In genomic region chr1:57269679-57270354, GRCm38 (mm10) we compare ENCODE assay signal across 8 mouse cellular contexts.
A peak's percentile ranks its signal among the peaks of the same experiment; 100 is the strongest.
DNase-seq lines count a peak whose midpoint lies in the region; ATAC-seq and TF ChIP-seq lines count a peak whose summit lies in the region.

No protein-coding gene starts in this region.

- H3K4me1 ChIP-seq in CH12.LX (ENCODE audit: control insufficient read depth in 1 of 2, insufficient read depth in 2 of 2), result no peaks in the 10 kb centered on the region
- peaks cover 47% of the 10 kb centered on the region for H3K4me1 ChIP-seq in embryonic facial prominence, embryonic 13.5 days
- no peaks in the 10 kb centered on the region for H3K4me1 ChIP-seq in hindbrain, embryonic 11.5 days (replicated peaks; ENCODE audit: control insufficient read depth, insufficient read depth, low read length)
- no peaks in the 10 kb centered on the region for H3K4me1 ChIP-seq in lung, postnatal 0 days (ENCODE audit: insufficient read depth, low read depth, low read length)

- H3K27ac ChIP-seq in CH12.LX (ENCODE audit: insufficient read depth, low read depth), result no peak overlapping the region
- H3K27ac ChIP-seq in embryonic facial prominence, embryonic 13.5 days, result no peak overlapping the region
- H3K27ac ChIP-seq in hindbrain, embryonic 11.5 days (ENCODE audit: low read depth, low read length), result no peak overlapping the region
- H3K27ac ChIP-seq in lung, postnatal 0 days (ENCODE audit: low read length), result no peak overlapping the region

- H3K36me3 ChIP-seq in CH12.LX (replicated peaks in 1 of 2; ENCODE audit: control insufficient read depth in 1 of 2, insufficient read depth in 1 of 2, low read length in 1 of 2), result no peaks in the 10 kb centered on the region
- H3K36me3 ChIP-seq in embryonic facial prominence, embryonic 13.5 days, result no peaks in the 10 kb centered on the region
- no peaks in the 10 kb centered on the region for H3K36me3 ChIP-seq in hindbrain, embryonic 11.5 days (ENCODE audit: control insufficient read depth, insufficient read depth, low read length)
- no peaks in the 10 kb centered on the region for H3K36me3 ChIP-seq in lung, postnatal 0 days (ENCODE audit: insufficient read depth, low read length)

- H3K4me2 ChIP-seq in CH12.LX (ENCODE audit: insufficient read depth, low read depth, poor library complexity, severe bottlenecking), result no peak overlapping the region
- H3K4me2 ChIP-seq in embryonic facial prominence, embryonic 13.5 days, result no peak overlapping the region
- no peak overlapping the region for H3K4me2 ChIP-seq in hindbrain, embryonic 11.5 days (replicated peaks; ENCODE audit: low read depth, low read length)
- no peak overlapping the region for H3K4me2 ChIP-seq in lung, postnatal 0 days (replicated peaks; ENCODE audit: low read depth, low read length)

- peak; percentile 77 for TF ChIP-seq RAD21 in CH12.LX (IDR thresholded peaks at IDR 0.05; ENCODE audit: low read depth, low read length)

- peak in 1 of 2 experiments; percentile 80; a peak in 2 of 4 replicates for TF ChIP-seq CTCF in CH12.LX (conservative IDR thresholded peaks at IDR 0.05 in 1 of 2, IDR thresholded peaks at IDR 0.05 in 1 of 2; ENCODE audit: low read depth in 2 of 2, low read length in 2 of 2)
- peak; percentile 71 for TF ChIP-seq CTCF in lung, postnatal 0 days (IDR thresholded peaks at IDR 0.05)

- no peaks in the 10 kb centered on the region for H3K79me2 ChIP-seq in CH12.LX (replicated peaks; ENCODE audit: control insufficient read depth, extremely low read depth, insufficient read depth, poor library complexity, severe bottlenecking)

- 36% methylated on average over 13 of the region's 13 CpGs for WGBS in embryonic facial prominence, embryonic 13.5 days
- WGBS in hindbrain, embryonic 11.5 days, result 48% methylated on average over 13 of the region's 13 CpGs
- 43% methylated on average over 13 of the region's 13 CpGs for WGBS in lung, postnatal 0 days

- peak; percentile 73; the same call in 1 of the 2 replicates for ATAC-seq in embryonic facial prominence, embryonic 13.5 days (ENCODE audit: insufficient number of reproducible peaks, insufficient read depth, low FRiP score, low TSS enrichment, low read depth)
- peak; percentile 65; the same call in 1 of the 2 replicates for ATAC-seq in hindbrain, embryonic 11.5 days (ENCODE audit: low FRiP score)
- peak; percentile 41; the same call in 1 of the 2 replicates for ATAC-seq in lung, postnatal 0 days

- TF ChIP-seq EP300 in CH12.LX (IDR thresholded peaks at IDR 0.05; ENCODE audit: low read length), result no peak
- TF ChIP-seq EP300 in lung, postnatal 0 days (IDR thresholded peaks at IDR 0.05), result no peak

- H3K9me3 ChIP-seq in CH12.LX (replicated peaks; ENCODE audit: low read length), result no peaks in the 10 kb centered on the region
- no peaks in the 10 kb centered on the region for H3K9me3 ChIP-seq in embryonic facial prominence, embryonic 13.5 days
- no peaks in the 10 kb centered on the region for H3K9me3 ChIP-seq in hindbrain, embryonic 11.5 days (ENCODE audit: control insufficient read depth, low read length)
- H3K9me3 ChIP-seq in lung, postnatal 0 days (ENCODE audit: low read length), result no peaks in the 10 kb centered on the region

- dilution Hi-C loops in CH12.LX (cut with MboI; ENCODE audit: extremely low pct_ligation_motif_present, extremely low pct_unique_long_range_greater_than_20kb, low sequenced_read_pairs), result no loop called here

- H3K9ac ChIP-seq in CH12.LX (ENCODE audit: insufficient read depth, low read depth), result no peak overlapping the region
- H3K9ac ChIP-seq in embryonic facial prominence, embryonic 13.5 days, result no peak overlapping the region
- H3K9ac ChIP-seq in hindbrain, embryonic 11.5 days (ENCODE audit: low read depth, low read length), result no peak overlapping the region
- H3K9ac ChIP-seq in lung, postnatal 0 days (replicated peaks; ENCODE audit: low read depth), result no peak overlapping the region

- DNase-seq in CH12.LX (ENCODE audit: extremely low read depth), result peak; percentile 58
- peak; percentile 78 for DNase-seq in adrenal gland, postnatal 10 days
- DNase-seq in hindbrain, embryonic 11.5 days (ENCODE audit: low spot score), result peak; percentile 82
- DNase-seq in layer of hippocampus, adult 8-10 months (ENCODE audit: low spot score in 2 of 2), result peak; percentile 59 to 78
- peak; percentile 42 for DNase-seq in lung, postnatal 0 days (ENCODE audit: low spot score)
- peak; percentile 76 for DNase-seq in retina, postnatal 1 day
- DNase-seq in spleen, postnatal 4 days (ENCODE audit: low spot score in 2 of 2), result no peak

- in situ Hi-C loops in CH12.LX (cut with MboI; ENCODE audit: low pct_ligation_motif_present, low pct_unique_long_range_greater_than_20kb, low sequenced_read_pairs), result no loop called here

- TF ChIP-seq POLR2A in CH12.LX (IDR thresholded peaks at IDR 0.05; ENCODE audit: low read depth, low read length), result no peak

- H3K4me3 ChIP-seq in CH12.LX (replicated peaks in 1 of 3; ENCODE audit: low read depth in 2 of 3, low read length in 2 of 3, poor library complexity in 1 of 3), result no peak overlapping the region
- no peak overlapping the region for H3K4me3 ChIP-seq in embryonic facial prominence, embryonic 13.5 days
- H3K4me3 ChIP-seq in hindbrain, embryonic 11.5 days (ENCODE audit: low read depth, low read length), result no peak overlapping the region
- H3K4me3 ChIP-seq in lung, postnatal 0 days (ENCODE audit: low read depth, low read length), result no peak overlapping the region

- no peaks in the 10 kb centered on the region for H3K27me3 ChIP-seq in CH12.LX (replicated peaks)
- peaks cover 2% of the 10 kb centered on the region; the same call in 1 of the 2 replicates for H3K27me3 ChIP-seq in embryonic facial prominence, embryonic 13.5 days
- H3K27me3 ChIP-seq in hindbrain, embryonic 11.5 days (ENCODE audit: control insufficient read depth, insufficient read depth, low read length), result no peaks in the 10 kb centered on the region
- no peaks in the 10 kb centered on the region for H3K27me3 ChIP-seq in lung, postnatal 0 days (replicated peaks; ENCODE audit: insufficient read depth, low read length)

TF ChIP-seq in CH12.LX, 34 proteins besides CTCF, POLR2A, EP300 and RAD21:
- TF ChIP-seq MAZ (IDR thresholded peaks at IDR 0.05; ENCODE audit: low read depth, low read length) (no peak), BHLHE40 (IDR thresholded peaks at IDR 0.05; ENCODE audit: low read depth, low read length) (no peak), JUN (IDR thresholded peaks at IDR 0.05; ENCODE audit: insufficient read depth, low read depth, low read length) (no peak), ELF1 (IDR thresholded peaks at IDR 0.05; ENCODE audit: low read depth, low read length) (no peak), PAX5 (IDR thresholded peaks at IDR 0.05; ENCODE audit: low read length) (no peak), SMC3 (IDR thresholded peaks at IDR 0.05; ENCODE audit: low read depth, low read length) (peak; percentile 77), MAFK (IDR thresholded peaks at IDR 0.05; ENCODE audit: insufficient replicate concordance, low read length) (no peak), ZNF384 (IDR thresholded peaks at IDR 0.05; ENCODE audit: low read depth, low read length) (no peak), ZC3H11A (IDR thresholded peaks at IDR 0.05; ENCODE audit: low read depth, low read length) (peak; percentile 37), KAT2A (IDR thresholded peaks at IDR 0.05; ENCODE audit: insufficient replicate concordance, low read length) (no peak), MEF2A (IDR thresholded peaks at IDR 0.05; ENCODE audit: borderline replicate concordance, low read depth, low read length) (no peak)

Comparison
In these comparisons a context has a peak if more than half of its experiments do, and no peak if none do; other contexts are left out.
1. DNase-seq: peak in CH12.LX (single experiment), adrenal gland, postnatal 10 days (single experiment), hindbrain, embryonic 11.5 days (single experiment), layer of hippocampus, adult 8-10 months (2 of 2), lung, postnatal 0 days (single experiment) and retina, postnatal 1 day (single experiment); none in spleen, postnatal 4 days (0 of 2).
2. Peak in every context shown above with its lines, with median percentiles within 50 percentile points of each other: ATAC-seq.